Mouse (Mus musculus) thymus, adult 2 months (tissue): ENCODE measurements around the gene Nudt21.

ENCODE experiments used
- CTCF ChIP-seq: fragments of 200-500 bp; IDR thresholded peaks from 2 replicates; pipeline ENCODE4 v1.5.1; 2012; ENCODE audit warnings: mild to moderate bottlenecking, control low read depth, low read length, moderate library complexity, borderline replicate concordance; ENCODE audit not compliant: control insufficient read depth, poor library complexity, insufficient read depth; ENCODE audit errors: extremely low read depth
- POLR2A ChIP-seq: fragments of 200-500 bp; IDR thresholded peaks from 2 replicates; pipeline ENCODE4 v1.6.1; 2012; ENCODE audit warnings: mild to moderate bottlenecking, low read length, control low read depth, moderate library complexity; ENCODE audit not compliant: control insufficient read depth, poor library complexity, insufficient read depth; ENCODE audit errors: extremely low read depth

GRCm38 (mm10) chr8:93998961-93999360 lies 37.9 kb downstream of the Nudt21 start:
- TF ChIP-seq CTCF (no peak), POLR2A (no peak)
